Mouse (Mus musculus) layer of hippocampus, adult 2 months (tissue): ENCODE measurements around the gene Akap12. TPM values are rescaled to one million over a fixed set of nuclear protein-coding genes. Genes with fewer than 3 reads are reported as not detected.

Source experiments
- DNase-seq, 2 experiments: peaks; one replicate each; pipeline ENCODE4 v3.0.0; 2022; ENCODE audit warnings: low spot score in 2 of 2
- H3K27ac ChIP-seq: fragments of 200-600 bp; 2 replicates; pipeline ENCODE4 v1.8.1; 2022
- H3K4me3 ChIP-seq: fragments of 200-600 bp; 2 replicates; pipeline ENCODE4 v1.8.1; 2022; ENCODE audit warnings: mild to moderate bottlenecking
- CTCF ChIP-seq: fragments of 200-600 bp; conservative IDR thresholded peaks from 2 replicates; pipeline ENCODE4 v1.8.1; 2022; ENCODE audit warnings: antibody characterized with exemption, mild to moderate bottlenecking, moderate library complexity
- total RNA-seq, 2 experiments: library from RNA; stranded (reverse); gene quantifications; 2 replicates each; pipeline ENCODE4 v1.2.3; 2021

The Akap12 gene
- total RNA-seq, 2 experiments from 2014 or later, result 11.0 to 11.3 TPM

GRCm38 (mm10) chr10:4290561-4290960 is 24.4 kb downstream of the Akap12 start:
- TF ChIP-seq CTCF, result no peak
- H3K4me3 ChIP-seq, result no peak overlapping the region
- no peak for DNase-seq
- no peak overlapping the region for H3K27ac ChIP-seq

GRCm38 (mm10) chr10:4293418-4293817 is 27.2 kb downstream of the Akap12 start:
- TF ChIP-seq CTCF, result no peak
- Histone ChIP-seq H3K4me3 (no peak overlapping the region), H3K27ac (no peak overlapping the region)
- no peak for DNase-seq

GRCm38 (mm10) chr10:4303558-4303957 is 37.4 kb downstream of the Akap12 start:
- Histone ChIP-seq H3K4me3 (no peak overlapping the region), H3K27ac (no peak overlapping the region)
- DNase-seq, result no peak
- no peak for TF ChIP-seq CTCF

GRCm38 (mm10) chr10:4323885-4324284 is 57.7 kb downstream of the Akap12 start:
- TF ChIP-seq CTCF, result no peak
- DNase-seq, result no peak
- Histone ChIP-seq H3K27ac (no peak overlapping the region), H3K4me3 (no peak overlapping the region)

GRCm38 (mm10) chr10:4325562-4325961 is 59.4 kb downstream of the Akap12 start:
- H3K27ac ChIP-seq, result no peak overlapping the region
- TF ChIP-seq CTCF, result no peak
- DNase-seq, result no peak
- no peak overlapping the region for H3K4me3 ChIP-seq

GRCm38 (mm10) chr10:4327716-4328115 is 61.5 kb downstream of the Akap12 start:
- TF ChIP-seq CTCF, result no peak
- H3K4me3 ChIP-seq, result no peak overlapping the region
- no peak for DNase-seq
- no peak overlapping the region for H3K27ac ChIP-seq

GRCm38 (mm10) chr10:4332228-4332979 is 66.2 kb downstream of the Akap12 start:
- no peak overlapping the region for H3K27ac ChIP-seq
- TF ChIP-seq CTCF, result no peak
- H3K4me3 ChIP-seq, result no peak overlapping the region
- no peak for DNase-seq

- peak in 1 of 2 experiments; percentile 59 for DNase-seq
- Histone ChIP-seq H3K27ac (peak overlapping the region; percentile 49), H3K4me3 (peak overlapping the region; percentile 42)
- peak; percentile 94 for TF ChIP-seq CTCF
Observed at GRCm38 (mm10) chr10:4333319-4333718, 67.1 kb downstream of the Akap12 start.

- H3K27ac ChIP-seq, result peak overlapping the region; percentile 49
- TF ChIP-seq CTCF, result no peak
Observed at GRCm38 (mm10) chr10:4334039-4334683, 68.0 kb downstream of the Akap12 start.

GRCm38 (mm10) chr10:4338863-4339461 is 72.8 kb downstream of the Akap12 start:
- peak in 1 of 2 experiments; percentile 16 for DNase-seq
- no peak for TF ChIP-seq CTCF
- no peak overlapping the region for H3K4me3 ChIP-seq
- no peak overlapping the region for H3K27ac ChIP-seq

More at GRCm38 (mm10) chr10:4334039-4334683, 68.0 kb downstream of the Akap12 start:
- peak overlapping the region; percentile 42 for H3K4me3 ChIP-seq
- peak; percentile 39 to 49 for DNase-seq

- H3K4me3 ChIP-seq, result no peak overlapping the region
- DNase-seq, result peak in 1 of 2 experiments; percentile 26
- TF ChIP-seq CTCF, result peak; percentile 67
- H3K27ac ChIP-seq, result no peak overlapping the region
Observed at GRCm38 (mm10) chr10:4341430-4341829, 75.2 kb downstream of the Akap12 start.

GRCm38 (mm10) chr10:4346489-4347135 is 80.4 kb downstream of the Akap12 start:
- TF ChIP-seq CTCF, result peak; percentile 97
- peak; percentile 79 to 89 for DNase-seq
- Histone ChIP-seq H3K27ac (no peak overlapping the region), H3K4me3 (peak overlapping the region; percentile 48)

GRCm38 (mm10) chr10:4347136-4347492 is 80.9 kb downstream of the Akap12 start:
- TF ChIP-seq CTCF, result no peak; the same call in 1 of the 2 replicates
- no peak for DNase-seq

More at GRCm38 (mm10) chr10:4347136-4347492, 80.9 kb downstream of the Akap12 start:
- peak overlapping the region; percentile 48 for H3K4me3 ChIP-seq
- no peak overlapping the region for H3K27ac ChIP-seq
